Mouse (Mus musculus) midbrain, embryonic 13.5 days (tissue): Measurements from ENCODE around the gene Wap. TPM values are rescaled to one million over a fixed set of nuclear protein-coding genes. Genes with fewer than 3 reads are reported as not detected.
A peak's percentile ranks its signal among the peaks of the same experiment; 100 is the strongest.
"Not testable (repeated sequence)": the region's sequence is repeated elsewhere in the genome, so short reads cannot be mapped to it uniquely, and the experiment has no call there.

Source experiments
- ATAC-seq: fragments of 200-750 bp; cut with Nextera tagmentation; 2 replicates; pipeline ENCODE4 v1.8.0; 2017; ENCODE audit warnings: mild to moderate bottlenecking, moderate TSS enrichment, moderate library complexity
- H3K27ac ChIP-seq: fragments of 300-500 bp; sonication (generic); 2 replicates; pipeline ENCODE4 v1.5.1; 2015; ENCODE audit warnings: inconsistent platforms, mild to moderate bottlenecking, moderate library complexity
- H3K27me3 ChIP-seq: fragments of 300-500 bp; sonication (generic); 2 replicates; pipeline ENCODE4 v1.6.1; 2015; ENCODE audit warnings: mild to moderate bottlenecking, inconsistent platforms
- H3K36me3 ChIP-seq: fragments of 300-500 bp; sonication (generic); 2 replicates; pipeline ENCODE4 v1.6.1; 2015; ENCODE audit warnings: mild to moderate bottlenecking, inconsistent platforms
- H3K4me1 ChIP-seq: fragments of 300-500 bp; sonication (generic); replicated peaks from 2 replicates; pipeline ENCODE4 v1.6.1; 2015; ENCODE audit warnings: inconsistent platforms
- H3K4me2 ChIP-seq: fragments of 300-500 bp; sonication (generic); replicated peaks from 2 replicates; pipeline ENCODE4 v1.6.1; 2015; ENCODE audit warnings: moderate library complexity, mild to moderate bottlenecking, inconsistent platforms
- H3K4me3 ChIP-seq: fragments of 300-500 bp; sonication (generic); replicated peaks from 2 replicates; pipeline ENCODE4 v1.5.1; 2015; ENCODE audit warnings: mild to moderate bottlenecking, inconsistent platforms
- H3K9ac ChIP-seq: fragments of 300-500 bp; sonication (generic); replicated peaks from 2 replicates; pipeline ENCODE4 v1.6.1; 2015; ENCODE audit warnings: mild to moderate bottlenecking, inconsistent platforms
- H3K9me3 ChIP-seq: fragments of 300-500 bp; sonication (generic); 2 replicates; pipeline ENCODE4 v1.6.1; 2016; ENCODE audit warnings: mild to moderate bottlenecking, inconsistent platforms
- WGBS: fragments of 180-500 bp; shearing (Covaris S2); methylation state at CpG from one replicate; pipeline ENCODE4 v1.1.7; 2015; 5-methylcytosine and 5-hydroxymethylcytosine counted together
- polyA plus RNA-seq: library from polyadenylated mRNA; unstranded; fragments of >200 nt; fragmentation: Nextera tagmentation; extraction: Ambion mirVana; gene quantifications from 2 replicates; pipeline ENCODE4 v1.2.1, GENCODE M21; 2015

The Wap gene
- polyA plus RNA-seq, 1 experiment from 2014 or later: not detected

DNA sequence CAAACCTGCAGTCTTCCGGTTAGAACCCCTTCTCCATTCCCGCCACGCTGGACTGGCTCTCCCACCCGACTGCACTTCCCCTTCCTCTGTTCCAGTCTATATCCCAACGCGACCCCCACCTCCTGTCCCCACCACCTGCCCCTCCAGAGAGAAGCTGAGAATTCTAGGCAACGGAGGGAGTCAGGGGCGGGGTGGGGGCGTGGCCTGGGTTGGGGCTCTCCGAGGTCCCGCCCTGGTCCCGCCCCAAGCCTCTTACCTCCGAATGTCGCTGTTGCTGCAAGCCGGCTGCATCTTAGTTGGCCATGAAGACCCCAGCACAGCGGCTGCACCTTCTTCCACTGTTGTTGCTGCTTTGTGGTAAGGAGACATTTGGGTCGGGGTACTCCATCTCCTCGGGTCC, 19.8 kb upstream of the Wap start, which contains the start of gene Ramp3:
Gene Ramp3 (plus strand): TSS at position 251 of the 400 bp plus-strand sequence.
- H3K4me1 ChIP-seq: peaks cover 11% of the 10 kb centered on the region
- H3K36me3 ChIP-seq: no peaks in the 10 kb centered on the region
- WGBS: 0% methylated on average over 18 of the region's 18 CpGs
- peak within 1 kb of the TSS; percentile 63 for H3K9ac ChIP-seq
- H3K4me2 ChIP-seq: peak within 1 kb of the TSS; percentile 76
- 0 out of 2 replicates have a peak, but pooled peaks cover 6% of the 10 kb centered on the region for H3K27me3 ChIP-seq
- H3K4me3 ChIP-seq: peak within 1 kb of the TSS; percentile 47
- ATAC-seq: peak; percentile 62
- no peaks in the 10 kb centered on the region for H3K9me3 ChIP-seq
- no peak within 1 kb of the TSS for H3K27ac ChIP-seq

DNA sequence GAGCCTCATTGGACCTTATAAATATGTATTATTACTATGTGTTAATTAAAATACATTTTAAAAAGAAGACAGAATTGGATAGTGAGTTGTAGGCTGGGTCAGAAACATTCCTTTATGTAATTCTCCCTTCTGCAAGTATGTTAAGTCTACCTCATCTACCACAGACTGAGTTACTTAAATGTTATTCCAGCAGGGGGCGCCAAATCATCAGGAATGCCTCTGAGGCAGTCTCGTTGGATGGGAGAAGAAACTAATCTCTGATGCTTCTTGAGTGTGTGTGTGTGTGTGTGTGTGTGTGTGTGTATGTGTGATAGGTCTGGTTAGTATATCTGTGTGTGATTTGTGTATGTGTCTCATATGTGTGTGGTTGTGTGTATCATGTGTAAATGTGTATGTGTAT, 16.5 kb upstream of the Wap start:
- no peak overlapping the region for H3K4me2 ChIP-seq
- ATAC-seq: peak; percentile 72
- WGBS: 0% methylated on average over 2 of the region's 2 CpGs
- H3K4me3 ChIP-seq: no peak overlapping the region
- H3K9me3 ChIP-seq: no peaks in the 10 kb centered on the region
- no peak overlapping the region for H3K27ac ChIP-seq
- peaks cover 11% of the 10 kb centered on the region for H3K4me1 ChIP-seq
- H3K36me3 ChIP-seq: no peaks in the 10 kb centered on the region
- no peak overlapping the region for H3K9ac ChIP-seq
- H3K27me3 ChIP-seq: 0 out of 2 replicates have a peak, but pooled peaks cover under 1% of the 10 kb centered on the region

DNA sequence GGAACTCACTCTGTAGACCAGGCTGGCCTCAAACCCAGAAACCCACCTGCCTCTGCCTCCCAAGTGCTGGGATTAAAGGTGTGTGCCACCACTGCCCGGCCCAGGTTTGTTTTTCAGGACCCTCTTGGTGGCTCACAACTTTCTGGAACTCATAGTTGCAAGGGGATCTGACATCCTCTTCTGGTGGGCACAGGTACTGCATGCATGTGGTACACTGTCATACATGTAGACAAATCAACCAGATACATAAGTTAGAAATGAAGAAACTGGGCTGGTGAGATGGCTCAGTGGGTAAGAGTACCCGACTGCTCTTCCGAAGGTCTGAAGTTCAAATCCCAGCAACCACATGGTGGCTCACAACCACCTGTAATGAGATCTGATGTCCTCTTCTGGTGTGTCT, 14.5 kb upstream of the Wap start:
- H3K4me3 ChIP-seq, H3K9ac ChIP-seq, H3K36me3 ChIP-seq, H3K4me1 ChIP-seq, ATAC-seq, H3K27me3 ChIP-seq, H3K27ac ChIP-seq, H3K9me3 ChIP-seq, H3K4me2 ChIP-seq: not testable (repeated sequence)
- WGBS: 74% methylated on average over 3 of the region's 3 CpGs

DNA sequence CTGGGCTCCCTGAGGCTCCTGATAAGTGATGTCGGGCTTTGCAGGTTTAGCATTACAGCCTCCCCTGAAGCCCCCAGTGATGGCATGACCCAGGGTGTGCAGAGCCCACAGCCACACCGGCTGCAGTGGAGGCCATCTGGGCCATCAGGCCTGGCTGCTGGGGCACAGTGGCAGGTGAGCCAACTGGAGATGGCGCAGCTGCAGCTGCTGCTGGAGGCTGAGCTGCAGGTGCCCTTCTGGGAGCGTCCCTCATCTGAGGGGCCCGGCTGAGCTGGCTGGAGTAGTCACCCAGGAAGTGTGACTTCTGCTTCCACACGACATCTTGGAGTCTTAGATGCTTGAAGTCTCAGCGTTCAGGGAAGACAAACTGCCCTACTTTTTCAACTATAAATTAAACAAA, 12.1 kb upstream of the Wap start:
- Histone ChIP-seq H3K27me3 (no peaks in the 10 kb centered on the region), H3K36me3 (no peaks in the 10 kb centered on the region), H3K4me2 (no peak overlapping the region), H3K9ac (no peak overlapping the region), H3K27ac (no peak overlapping the region), H3K9me3 (no peaks in the 10 kb centered on the region), H3K4me1 (no peaks in the 10 kb centered on the region), H3K4me3 (no peak overlapping the region)
- WGBS: 69% methylated on average over 7 of the region's 7 CpGs
- ATAC-seq: no peak

DNA sequence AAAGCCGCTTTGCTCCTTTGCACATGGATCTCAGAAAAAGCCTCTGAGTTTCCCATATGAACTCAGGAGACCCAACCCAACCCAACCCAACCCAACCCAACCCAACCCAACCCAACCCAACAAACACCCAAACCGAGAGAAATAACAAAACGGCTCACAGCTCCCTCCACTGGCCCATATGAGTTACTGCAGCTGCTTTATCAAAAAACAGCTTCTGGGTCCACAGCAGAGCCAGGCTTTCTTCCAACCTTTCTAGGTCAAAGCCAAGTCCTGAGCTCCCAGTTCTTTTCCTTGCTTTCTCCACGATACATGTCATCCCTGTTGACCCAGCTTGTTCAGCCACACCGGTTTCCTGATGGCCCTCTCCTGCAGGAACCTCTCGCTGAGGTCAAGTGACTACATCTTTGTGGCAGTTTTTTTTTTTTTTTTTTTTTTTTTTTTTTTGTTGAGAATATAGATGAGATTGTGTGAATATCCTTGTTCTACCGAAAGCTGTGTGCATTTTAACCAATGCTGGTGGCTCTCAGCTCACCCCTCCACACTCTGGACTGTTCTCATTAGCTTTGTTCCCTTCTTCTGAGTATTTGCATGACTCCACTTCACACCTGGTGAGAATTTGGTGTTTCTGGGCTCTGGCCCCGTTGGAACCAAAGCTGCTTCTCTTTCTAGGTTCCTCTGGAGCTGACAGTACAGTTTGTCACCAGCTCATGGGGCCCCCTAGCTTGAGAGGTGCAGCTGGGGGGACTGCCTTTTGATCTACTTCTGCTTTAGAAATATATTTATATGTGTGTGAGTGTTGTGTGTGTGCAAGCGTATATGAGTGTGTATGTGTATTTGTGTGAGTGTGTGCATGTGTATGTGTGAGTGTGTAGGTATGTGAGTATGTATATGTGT, 9.6 kb upstream of the Wap start:
- Histone ChIP-seq H3K36me3 (no peaks in the 10 kb centered on the region), H3K4me2 (no peak overlapping the region), H3K9me3 (no peaks in the 10 kb centered on the region), H3K4me3 (no peak overlapping the region), H3K9ac (no peak overlapping the region), H3K27me3 (no peaks in the 10 kb centered on the region), H3K27ac (no peak overlapping the region), H3K4me1 (no peaks in the 10 kb centered on the region)
- 61% methylated on average over 9 of the region's 9 CpGs for WGBS
- ATAC-seq: no peak

DNA sequence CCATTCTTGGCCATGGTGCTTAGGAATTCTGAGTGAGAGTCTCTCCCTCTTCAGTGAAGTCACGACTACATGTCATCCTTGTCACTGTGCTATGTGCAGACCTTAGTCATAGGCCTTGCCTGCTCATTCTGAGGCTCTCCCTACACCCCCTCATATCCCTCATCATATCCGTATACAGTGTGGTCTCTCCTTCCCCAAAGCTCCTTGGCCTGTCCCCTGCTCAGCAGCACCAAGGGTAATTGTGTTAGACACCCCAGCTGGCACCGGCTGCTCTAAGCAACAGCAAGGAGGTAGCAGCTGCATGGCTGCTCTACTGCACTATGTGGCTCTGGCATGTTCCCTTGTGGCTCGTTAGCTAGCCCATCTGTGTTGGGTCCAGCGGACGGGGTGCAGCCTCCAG, 6.1 kb upstream of the Wap start:
- Histone ChIP-seq H3K27me3 (no peaks in the 10 kb centered on the region), H3K36me3 (no peaks in the 10 kb centered on the region), H3K9me3 (no peaks in the 10 kb centered on the region), H3K4me2 (no peak overlapping the region), H3K4me3 (no peak overlapping the region), H3K27ac (no peak overlapping the region), H3K4me1 (no peaks in the 10 kb centered on the region), H3K9ac (no peak overlapping the region)
- ATAC-seq: peak; percentile 62
- 66% methylated on average over 6 of the region's 6 CpGs for WGBS

DNA sequence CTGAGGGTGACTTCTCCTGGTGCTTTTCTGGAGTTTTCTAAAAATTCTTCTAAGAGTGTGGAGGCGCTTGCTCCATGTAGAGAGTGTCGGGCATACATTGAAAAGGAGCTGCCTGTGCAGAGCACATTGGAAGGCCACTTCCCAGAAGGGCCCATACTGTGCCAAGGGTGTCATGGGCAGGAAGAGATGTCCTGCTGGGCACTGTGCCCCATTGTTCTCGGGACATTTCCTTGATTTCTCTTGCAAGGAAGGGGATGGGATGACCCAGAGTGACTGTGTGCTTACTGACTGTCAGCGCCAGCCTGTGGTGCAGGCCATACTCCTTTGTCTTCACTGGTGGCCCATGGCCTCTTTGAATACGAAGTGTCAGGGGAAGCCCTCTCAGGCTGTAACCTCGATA, 635 bp upstream of the Wap start:
- WGBS: 84% methylated on average over 6 of the region's 6 CpGs
- no peak overlapping the region for H3K27ac ChIP-seq

DNA sequence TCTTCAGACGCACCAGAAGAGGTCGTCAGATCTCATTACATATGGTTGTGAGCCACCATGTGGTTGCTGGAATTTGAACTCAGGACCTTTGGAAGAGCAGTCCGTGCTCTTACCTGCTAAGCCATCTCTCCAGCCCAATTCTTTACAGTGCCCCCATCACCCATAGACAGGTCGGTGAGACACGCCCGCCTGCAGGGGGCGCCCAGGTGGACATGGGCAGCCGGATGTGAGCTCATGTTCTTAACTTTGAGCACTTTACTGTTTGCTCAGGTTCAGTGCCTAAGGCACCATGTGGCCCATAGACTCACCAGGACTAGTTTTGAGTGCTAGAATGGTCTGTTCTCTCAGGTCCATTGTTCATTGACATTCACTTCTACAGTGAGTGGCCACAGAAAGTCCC, 2.3 kb downstream of the Wap start:
- H3K4me3 ChIP-seq: no peak overlapping the region
- H3K27ac ChIP-seq: no peak overlapping the region
- no peaks in the 10 kb centered on the region for H3K9me3 ChIP-seq
- 74% methylated on average over 8 of the region's 8 CpGs for WGBS
- no peaks in the 10 kb centered on the region for H3K27me3 ChIP-seq
- H3K9ac ChIP-seq: no peak overlapping the region
- ATAC-seq: no peak
- H3K4me2 ChIP-seq: no peak overlapping the region
- H3K4me1 ChIP-seq: no peaks in the 10 kb centered on the region
- no peaks in the 10 kb centered on the region for H3K36me3 ChIP-seq

More for the DNA sequence above, 635 bp upstream of the Wap start:
- no peaks in the 10 kb centered on the region for H3K27me3 ChIP-seq
- H3K9ac ChIP-seq: no peak overlapping the region
- no peaks in the 10 kb centered on the region for H3K9me3 ChIP-seq
- H3K36me3 ChIP-seq: no peaks in the 10 kb centered on the region
- ATAC-seq: no peak
- H3K4me3 ChIP-seq: no peak overlapping the region
- no peaks in the 10 kb centered on the region for H3K4me1 ChIP-seq
- H3K4me2 ChIP-seq: no peak overlapping the region

DNA sequence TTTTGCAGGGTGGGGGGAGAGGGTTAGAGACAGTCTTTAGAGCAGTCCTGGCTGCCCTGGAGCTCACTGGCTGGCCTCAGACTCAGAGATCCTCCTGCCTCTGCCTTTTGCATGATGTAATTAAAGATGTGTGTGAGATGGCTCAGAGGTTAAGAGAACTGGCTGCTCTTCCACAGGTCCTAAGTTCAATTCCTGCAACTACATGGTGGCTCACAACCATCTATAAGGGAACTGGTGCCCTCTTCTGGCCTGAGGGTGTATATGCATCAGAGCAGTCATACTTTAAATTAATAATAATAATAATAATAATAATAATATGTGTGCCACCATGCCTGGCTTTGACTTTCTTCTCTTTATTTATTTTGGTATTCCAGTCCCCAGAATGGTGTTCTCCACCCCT, 8.8 kb downstream of the Wap start:
- H3K27ac ChIP-seq: no peak overlapping the region
- H3K9me3 ChIP-seq: no peaks in the 10 kb centered on the region
- peaks cover 14% of the 10 kb centered on the region for H3K4me1 ChIP-seq
- no peaks in the 10 kb centered on the region for H3K27me3 ChIP-seq
- no peak overlapping the region for H3K4me3 ChIP-seq
- no peaks in the 10 kb centered on the region for H3K36me3 ChIP-seq
- no peak overlapping the region for H3K4me2 ChIP-seq
- no peak for ATAC-seq
- H3K9ac ChIP-seq: no peak overlapping the region

DNA sequence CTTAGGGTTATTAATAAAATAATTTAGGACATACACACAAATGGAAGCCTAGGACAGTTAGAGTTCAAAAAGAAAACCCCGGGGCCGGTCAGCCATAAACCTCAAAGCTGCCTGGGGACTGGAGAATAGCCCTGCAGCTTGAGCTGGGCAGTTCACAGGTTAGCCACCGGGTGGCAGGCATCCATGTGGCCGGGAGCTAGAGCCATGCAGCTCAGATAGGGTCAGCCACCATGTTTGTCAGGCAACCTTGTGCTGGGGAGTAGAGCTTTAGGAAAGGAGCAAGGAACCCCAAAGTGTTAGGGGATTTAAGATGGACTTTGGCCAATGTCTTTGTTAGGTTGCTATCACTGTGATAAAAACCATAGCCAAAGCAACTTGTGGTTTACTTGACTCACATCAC, 9.9 kb downstream of the Wap start:
- Histone ChIP-seq H3K4me1 (peaks cover 25% of the 10 kb centered on the region), H3K36me3 (peaks cover 8% of the 10 kb centered on the region), H3K9ac (no peak overlapping the region), H3K4me3 (no peak overlapping the region), H3K27me3 (no peaks in the 10 kb centered on the region), H3K4me2 (no peak overlapping the region), H3K9me3 (no peaks in the 10 kb centered on the region), H3K27ac (no peak overlapping the region)
- no peak for ATAC-seq
- 30% methylated on average over 4 of the region's 4 CpGs for WGBS

DNA sequence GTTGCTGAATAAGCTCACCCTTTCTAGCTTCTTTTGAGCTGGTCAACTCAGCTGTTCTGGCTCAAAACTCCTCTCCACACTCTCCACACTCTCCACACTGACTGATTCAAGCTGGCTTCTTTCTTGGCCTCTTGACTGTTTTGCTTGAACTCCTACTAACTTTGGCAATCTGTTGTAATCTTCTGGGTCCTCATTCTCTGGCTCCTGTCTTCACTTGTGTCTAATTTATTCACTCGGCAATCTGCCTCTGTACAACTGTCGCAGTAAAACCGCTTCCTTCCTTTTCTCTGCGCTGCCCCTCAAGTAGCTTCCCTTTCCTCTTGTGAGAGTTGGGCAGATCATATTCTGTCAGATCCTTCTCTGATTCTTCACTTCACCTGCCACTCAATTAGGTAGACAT, 10.7 kb downstream of the Wap start:
- Histone ChIP-seq H3K4me1 (peaks cover 33% of the 10 kb centered on the region), H3K27ac (no peak overlapping the region), H3K9ac (no peak overlapping the region), H3K4me3 (no peak overlapping the region), H3K4me2 (no peak overlapping the region), H3K9me3 (no peaks in the 10 kb centered on the region), H3K27me3 (no peaks in the 10 kb centered on the region), H3K36me3 (peaks cover 16% of the 10 kb centered on the region)
- WGBS: 91% methylated on average over 4 of the region's 4 CpGs
- no peak for ATAC-seq

DNA sequence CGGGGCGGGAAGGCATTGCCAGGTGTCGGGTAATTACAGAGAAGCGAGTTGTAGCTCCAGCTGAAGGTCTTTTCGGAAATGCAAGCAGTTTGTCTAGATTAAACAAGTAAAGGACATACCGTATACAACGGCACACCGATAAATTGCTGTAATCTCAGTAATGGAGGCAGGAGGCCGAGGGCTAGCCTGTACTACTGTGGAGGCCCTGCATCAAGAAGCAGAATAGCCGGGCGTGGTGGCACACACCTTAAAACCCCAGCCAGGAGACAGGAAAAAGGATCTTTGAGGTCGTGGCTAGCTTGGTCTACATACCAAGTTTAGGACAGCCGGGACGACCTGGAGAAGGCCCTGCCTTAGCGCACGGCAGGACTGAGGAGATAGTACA, 12.1 kb downstream of the Wap start:
- peak overlapping the region; percentile 67 for H3K9ac ChIP-seq
- no peaks in the 10 kb centered on the region for H3K9me3 ChIP-seq
- peaks cover 28% of the 10 kb centered on the region for H3K36me3 ChIP-seq
- H3K4me3 ChIP-seq: peak overlapping the region; percentile 58
- peak overlapping the region; percentile 85 for H3K27ac ChIP-seq
- peaks cover 33% of the 10 kb centered on the region for H3K4me1 ChIP-seq
- no peaks in the 10 kb centered on the region for H3K27me3 ChIP-seq
- ATAC-seq: peak; percentile 44
- WGBS: 13% methylated on average over 16 of the region's 16 CpGs
- H3K4me2 ChIP-seq: peak overlapping the region; percentile 87
